Mouse (Mus musculus) midbrain, postnatal 0 days (tissue): ENCODE measurements at regions not wholly inside any gene's neighbourhood (a gene's known extent, or its start where the extent isn't known, plus 50 kb on each side); places are given as distances from the start of the nearest gene placed in this dataset.

Source experiments
- ATAC-seq: fragments of 200-750 bp; cut with Nextera tagmentation; 2 replicates; pipeline ENCODE4 v1.8.0; 2017; ENCODE audit warnings: moderate number of reproducible peaks, mild to moderate bottlenecking, moderate TSS enrichment, moderate library complexity; ENCODE audit not compliant: low FRiP score
- DNase-seq: peaks from one replicate; pipeline ENCODE4 v3.0.0-alpha.2; 2015; ENCODE audit warnings: low spot score
- H3K27ac ChIP-seq: fragments of 300-500 bp; sonication (generic); 2 replicates; pipeline ENCODE4 v1.5.1; 2014; ENCODE audit warnings: low read depth, mild to moderate bottlenecking, low read length, mixed read lengths
- H3K27me3 ChIP-seq: fragments of 300-500 bp; sonication (generic); 2 replicates; pipeline ENCODE4 v1.6.1; 2014; ENCODE audit warnings: low read length, control low read depth, mixed read lengths; ENCODE audit not compliant: insufficient read depth
- H3K36me3 ChIP-seq: fragments of 300-500 bp; sonication (generic); 2 replicates; pipeline ENCODE4 v1.6.1; 2014; ENCODE audit warnings: low read length, control low read depth, mixed read lengths; ENCODE audit not compliant: insufficient read depth
- H3K4me1 ChIP-seq: fragments of 300-500 bp; sonication (generic); 2 replicates; pipeline ENCODE4 v1.6.1; 2014; ENCODE audit warnings: mild to moderate bottlenecking, control low read depth, antibody characterized with exemption, low read length, mixed read lengths; ENCODE audit not compliant: insufficient read depth
- H3K4me2 ChIP-seq: fragments of 300-500 bp; sonication (generic); 2 replicates; pipeline ENCODE4 v1.6.1; 2014; ENCODE audit warnings: low read depth, mild to moderate bottlenecking, low read length, mixed read lengths; ENCODE audit not compliant: poor library complexity, severe bottlenecking
- H3K4me3 ChIP-seq: fragments of 300-500 bp; sonication (generic); 2 replicates; pipeline ENCODE4 v1.5.1; 2014; ENCODE audit warnings: low read depth, mild to moderate bottlenecking, low read length, moderate library complexity
- H3K9ac ChIP-seq: fragments of 300-500 bp; sonication (generic); replicated peaks from 2 replicates; pipeline ENCODE4 v1.6.1; 2014; ENCODE audit warnings: mild to moderate bottlenecking, low read length, moderate library complexity, mixed read lengths; ENCODE audit not compliant: poor library complexity, severe bottlenecking
- H3K9me3 ChIP-seq: fragments of 300-500 bp; sonication (generic); 2 replicates; pipeline ENCODE4 v1.6.1; 2016; ENCODE audit warnings: low read length, control low read depth
- CTCF ChIP-seq: IDR thresholded peaks from 2 replicates; pipeline ENCODE4 v1.5.1; 2016; ENCODE audit warnings: antibody characterized with exemption, mild to moderate bottlenecking
- WGBS: fragments of 180-500 bp; shearing (Covaris S2); extraction: QIAGEN DNeasy Blood & Tissue Kit; methylation state at CpG from one replicate; pipeline ENCODE4 v1.1.7; 2014; 5-methylcytosine and 5-hydroxymethylcytosine counted together

GRCm38 (mm10) chr1:35201083-35201879 is 351.5 kb downstream of the Plekhb2 start:
- no peaks in the 10 kb centered on the region for H3K36me3 ChIP-seq
- DNase-seq (peak; percentile 21), ATAC-seq (no peak)
- H3K4me3 ChIP-seq: no peak overlapping the region
- H3K9me3 ChIP-seq: no peaks in the 10 kb centered on the region
- WGBS: 74% methylated on average over 7 of the region's 7 CpGs
- no peak overlapping the region for H3K4me2 ChIP-seq
- no peaks in the 10 kb centered on the region for H3K4me1 ChIP-seq
- no peak overlapping the region for H3K9ac ChIP-seq
- no peaks in the 10 kb centered on the region for H3K27me3 ChIP-seq
- TF ChIP-seq CTCF: no peak
- no peak overlapping the region for H3K27ac ChIP-seq

DNA sequence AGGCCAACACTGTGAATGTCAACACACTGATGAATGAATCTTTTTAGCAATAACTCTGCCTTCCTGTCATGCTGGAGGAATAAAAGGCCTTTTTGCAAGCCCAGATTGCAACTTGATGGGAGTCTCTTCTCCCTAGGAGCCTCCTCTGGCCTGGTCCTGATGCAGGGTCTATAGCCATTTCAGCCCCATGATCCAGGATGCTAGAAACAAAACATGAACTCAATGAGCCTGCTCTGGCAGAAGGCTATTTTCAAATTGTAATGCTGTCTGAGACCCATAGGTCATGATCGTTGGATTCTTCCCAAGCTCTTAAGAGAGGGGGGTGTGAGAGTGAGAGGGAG is 352.1 kb downstream of the Plekhb2 start:
- no peaks in the 10 kb centered on the region for H3K36me3 ChIP-seq
- no peaks in the 10 kb centered on the region for H3K27me3 ChIP-seq
- no peak overlapping the region for H3K9ac ChIP-seq
- no peak overlapping the region for H3K27ac ChIP-seq
- DNase-seq (peak; percentile 5), ATAC-seq (no peak)
- no peak overlapping the region for H3K4me3 ChIP-seq
- no peak overlapping the region for H3K4me2 ChIP-seq
- 84% methylated on average over 1 of the region's 1 CpGs for WGBS
- no peak for TF ChIP-seq CTCF
- H3K9me3 ChIP-seq: no peaks in the 10 kb centered on the region
- no peaks in the 10 kb centered on the region for H3K4me1 ChIP-seq

DNA sequence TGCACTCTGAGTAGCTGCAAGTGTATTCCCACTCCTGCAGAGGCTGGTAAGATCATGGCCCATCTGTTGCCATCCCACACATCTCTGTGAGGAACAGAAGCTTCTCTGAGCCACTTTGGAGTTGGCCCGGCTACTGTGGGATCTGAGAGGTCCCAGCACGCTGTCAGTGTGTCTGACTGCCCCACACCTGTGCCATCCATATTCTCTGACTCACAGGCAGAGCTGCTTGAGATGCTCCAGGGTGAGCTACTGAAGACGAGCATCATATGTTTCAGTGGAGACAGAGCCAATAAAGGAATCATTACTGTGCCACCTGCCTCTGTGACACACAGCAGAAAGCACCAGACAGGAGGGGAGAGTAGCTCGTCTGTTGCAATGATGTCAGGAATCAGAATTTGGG is 352.8 kb downstream of the Plekhb2 start:
- Histone ChIP-seq H3K36me3 (no peaks in the 10 kb centered on the region), H3K27ac (no peak overlapping the region), H3K27me3 (no peaks in the 10 kb centered on the region), H3K4me2 (no peak overlapping the region), H3K9ac (no peak overlapping the region), H3K4me1 (no peaks in the 10 kb centered on the region), H3K4me3 (no peak overlapping the region), H3K9me3 (no peaks in the 10 kb centered on the region)
- peak; percentile 38 for DNase-seq
- ATAC-seq: no peak
- no peak for TF ChIP-seq CTCF
- 82% methylated on average over 4 of the region's 4 CpGs for WGBS

DNA sequence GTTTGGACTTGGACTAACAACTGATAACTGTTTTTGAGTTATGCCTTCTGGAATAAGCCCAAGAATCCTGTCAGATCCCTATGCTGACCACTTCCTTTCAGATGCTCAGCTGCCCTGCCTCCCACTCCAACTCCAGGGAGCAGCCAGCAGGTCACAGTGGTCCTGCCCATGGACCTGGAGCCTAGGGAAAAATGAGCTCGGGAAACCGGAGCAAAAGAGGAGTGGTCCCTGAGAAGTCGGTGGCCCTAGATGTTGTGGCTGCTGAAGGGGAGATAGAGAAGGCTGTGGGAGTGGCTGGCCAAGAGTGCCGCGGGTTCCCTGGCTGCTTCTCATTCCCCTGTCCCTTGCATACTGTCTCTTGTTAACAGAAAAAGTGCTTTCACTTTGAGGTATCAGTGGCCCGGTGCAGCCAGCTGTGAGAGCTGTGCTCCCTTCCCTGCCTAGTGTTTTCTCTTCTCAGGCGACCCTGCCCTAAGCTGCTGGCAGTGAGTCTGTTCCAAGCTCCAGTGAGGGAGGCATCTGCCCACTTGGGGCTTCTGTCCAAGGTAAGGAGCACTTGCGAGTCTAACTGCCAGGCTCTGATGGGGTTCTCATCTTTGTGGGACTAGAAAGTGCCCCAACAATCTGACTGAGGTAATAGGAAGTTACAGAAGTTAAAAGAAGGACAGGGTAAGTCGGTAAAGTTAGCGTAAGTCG is 357.2 kb downstream of the Plekhb2 start:
- no peaks in the 10 kb centered on the region for H3K36me3 ChIP-seq
- no peak overlapping the region for H3K27ac ChIP-seq
- H3K4me2 ChIP-seq: no peak overlapping the region
- H3K27me3 ChIP-seq: no peaks in the 10 kb centered on the region
- no peaks in the 10 kb centered on the region for H3K9me3 ChIP-seq
- WGBS: 84% methylated on average over 11 of the region's 11 CpGs
- ATAC-seq: no peak
- TF ChIP-seq CTCF: no peak
- H3K4me1 ChIP-seq: no peaks in the 10 kb centered on the region
- H3K4me3 ChIP-seq: no peak overlapping the region
- no peak overlapping the region for H3K9ac ChIP-seq
- DNase-seq: no peak

DNA sequence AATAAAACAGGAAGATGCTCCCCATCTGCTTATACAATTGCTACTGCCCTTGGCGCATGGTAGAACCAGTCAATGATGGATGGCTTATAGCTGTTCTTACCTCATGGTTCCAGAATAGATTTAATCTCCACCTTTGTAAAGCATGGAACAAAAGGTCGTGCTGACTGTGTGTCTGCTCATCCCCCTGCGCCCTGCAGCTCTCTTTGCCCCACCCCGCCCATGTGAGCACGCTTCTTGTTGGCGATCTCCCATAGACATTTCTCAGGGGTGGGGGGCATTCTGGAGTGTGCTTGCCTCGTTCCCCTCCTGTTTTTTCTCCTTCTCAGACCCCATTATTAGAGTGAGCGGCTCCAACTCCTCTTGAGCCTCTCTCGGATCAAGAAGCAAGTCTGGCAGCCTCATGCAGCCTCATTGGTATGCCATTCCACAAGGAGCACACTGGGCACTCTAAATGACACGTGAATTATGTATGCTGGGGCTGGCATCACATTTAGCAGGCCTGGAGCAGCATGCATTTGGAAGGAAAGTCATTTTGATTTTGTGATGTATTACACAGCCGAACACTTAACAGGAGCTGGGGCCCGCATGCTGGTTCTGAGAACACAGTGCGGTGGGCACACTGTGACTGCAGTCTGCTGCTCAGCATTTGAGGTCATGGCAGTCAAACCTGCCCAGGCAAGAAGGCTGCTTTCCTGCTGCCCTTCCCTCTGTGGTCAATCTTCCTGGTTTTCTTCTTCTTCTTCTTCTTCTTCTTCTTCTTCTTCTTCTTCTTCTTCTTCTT is 362.5 kb downstream of the Plekhb2 start:
- H3K9me3 ChIP-seq: no peaks in the 10 kb centered on the region
- 63% methylated on average over 13 of the region's 13 CpGs for WGBS
- no peak for TF ChIP-seq CTCF
- H3K27ac ChIP-seq: no peak overlapping the region
- no peak overlapping the region for H3K4me3 ChIP-seq
- no peak overlapping the region for H3K4me2 ChIP-seq
- DNase-seq (peak; percentile 73), ATAC-seq (peak; percentile 80)
- H3K36me3 ChIP-seq: no peaks in the 10 kb centered on the region
- no peak overlapping the region for H3K9ac ChIP-seq
- H3K27me3 ChIP-seq: no peaks in the 10 kb centered on the region
- H3K4me1 ChIP-seq: no peaks in the 10 kb centered on the region

DNA sequence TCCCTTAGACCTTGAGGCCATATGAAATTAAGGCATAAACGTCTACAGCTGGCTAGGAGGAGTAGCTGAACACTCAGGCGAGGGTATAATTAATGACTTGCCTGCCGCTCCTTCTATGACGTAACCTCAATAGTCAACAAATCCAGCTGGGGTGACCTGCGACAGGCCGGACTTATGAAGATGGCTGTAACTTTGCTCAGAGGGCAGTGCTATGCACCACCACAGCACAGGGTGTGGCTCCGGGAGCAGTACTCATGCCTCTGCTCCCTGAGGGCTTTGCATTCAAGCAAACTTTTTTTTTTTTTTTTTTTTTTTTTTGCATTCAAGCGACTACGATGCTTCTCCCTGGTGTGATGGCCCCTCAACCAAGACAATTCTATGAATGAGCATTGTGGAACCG is 364.1 kb downstream of the Plekhb2 start:
- H3K4me1 ChIP-seq: no peaks in the 10 kb centered on the region
- H3K4me3 ChIP-seq: no peak overlapping the region
- no peak overlapping the region for H3K27ac ChIP-seq
- H3K9me3 ChIP-seq: no peaks in the 10 kb centered on the region
- WGBS: 77% methylated on average over 10 of the region's 10 CpGs
- DNase-seq (no peak), ATAC-seq (no peak)
- no peak overlapping the region for H3K4me2 ChIP-seq
- H3K9ac ChIP-seq: no peak overlapping the region
- H3K36me3 ChIP-seq: no peaks in the 10 kb centered on the region
- no peak for TF ChIP-seq CTCF
- H3K27me3 ChIP-seq: no peaks in the 10 kb centered on the region
